Mouse (Mus musculus) gastrocnemius, postnatal 4 days (tissue): ENCODE measurements around the gene Gstm5. TPM values are rescaled to one million over a fixed set of nuclear protein-coding genes. Genes with fewer than 3 reads are reported as not detected.

Experiments used
- DNase-seq, 2 experiments: peaks; one replicate each; pipeline ENCODE4 v3.0.0; 2021 to 2022; ENCODE audit warnings: low spot score in 2 of 2, mixed read lengths in 2 of 2
- total RNA-seq, 2 experiments: library from RNA; stranded (reverse); gene quantifications; 2 replicates each; pipeline ENCODE4 v1.2.3; 2021

Gene Gstm5
- total RNA-seq, 2 experiments from 2014 or later = 49.2 to 51.0 TPM

- no peak for DNase-seq
These were observed 34.1 kb downstream of the Gstm5 start for GRCm38 (mm10) chr3:107929731-107930130.

DNA sequence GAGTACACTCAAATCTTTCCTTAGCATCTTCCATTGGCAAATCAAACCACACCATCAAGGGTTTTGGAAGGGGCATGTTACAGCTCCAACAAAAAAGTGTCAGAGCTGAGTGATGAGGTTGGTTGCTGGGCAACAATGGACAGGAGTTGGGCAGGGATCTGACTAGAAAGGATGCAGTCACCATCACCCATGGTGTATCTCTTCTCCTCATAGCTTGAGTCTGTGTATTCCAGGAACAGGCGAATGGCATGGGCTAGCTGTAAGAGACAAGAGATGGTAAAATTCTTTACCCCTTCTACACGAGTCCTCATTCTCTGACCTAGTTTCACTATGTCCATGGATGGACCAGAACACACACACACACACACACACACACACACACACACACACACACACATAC, 35.5 kb downstream of the Gstm5 start:
- DNase-seq = no peak

DNA sequence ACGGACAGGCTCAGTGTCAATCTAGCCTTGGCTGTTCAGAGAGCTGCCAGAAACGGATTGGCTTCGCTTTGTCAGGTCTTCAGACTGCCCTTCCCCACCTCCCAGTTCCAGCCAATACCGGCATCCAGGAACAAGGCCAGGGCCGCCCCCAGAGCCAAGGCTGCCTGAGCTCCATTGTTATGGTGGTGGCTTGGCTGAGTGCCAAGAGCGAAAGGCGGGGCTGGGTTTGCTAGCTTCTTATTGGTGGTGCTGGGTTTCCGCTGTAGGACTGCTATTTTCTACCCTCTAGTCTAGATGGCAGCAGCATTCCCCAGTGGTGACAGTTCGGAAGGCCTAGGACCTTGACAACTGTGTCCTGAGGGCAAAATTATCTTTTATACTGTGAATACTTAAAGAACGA, 36.0 kb downstream of the Gstm5 start, which contains the start of gene Gstm7:
Gstm7 (minus strand) TSS at position 148 of the 400 bp plus-strand sequence.
- DNase-seq = peak; percentile 91 to 97

DNA sequence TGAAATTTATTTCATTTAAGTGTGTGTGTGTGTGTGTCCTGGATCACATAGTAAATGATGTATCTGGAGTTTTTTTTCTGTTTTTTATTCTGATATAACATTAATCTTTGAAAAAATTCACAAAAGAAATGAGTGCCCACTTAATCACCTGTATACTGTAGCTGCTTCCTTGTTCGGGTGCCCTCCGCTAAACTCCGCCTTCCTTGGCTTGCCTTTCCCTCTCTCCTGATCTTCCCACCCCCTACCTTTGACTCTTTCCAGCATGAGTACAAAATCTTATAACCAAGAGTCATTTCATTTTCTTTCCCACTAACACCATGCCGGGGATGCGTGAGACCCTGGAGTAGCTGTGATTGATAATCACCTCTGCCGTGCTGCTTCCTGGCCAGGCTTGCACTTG, 36.5 kb downstream of the Gstm5 start:
- no peak for DNase-seq

- DNase-seq = no peak
These were observed 39.6 kb downstream of the Gstm5 start for GRCm38 (mm10) chr3:107935268-107935667.

GRCm38 (mm10) chr3:107935888-107936287, 40.3 kb downstream of the Gstm5 start:
- no peak for DNase-seq

- peak; percentile 45 to 53 for DNase-seq
These were observed 43.8 kb downstream of the Gstm5 start for GRCm38 (mm10) chr3:107939403-107939802.

DNA sequence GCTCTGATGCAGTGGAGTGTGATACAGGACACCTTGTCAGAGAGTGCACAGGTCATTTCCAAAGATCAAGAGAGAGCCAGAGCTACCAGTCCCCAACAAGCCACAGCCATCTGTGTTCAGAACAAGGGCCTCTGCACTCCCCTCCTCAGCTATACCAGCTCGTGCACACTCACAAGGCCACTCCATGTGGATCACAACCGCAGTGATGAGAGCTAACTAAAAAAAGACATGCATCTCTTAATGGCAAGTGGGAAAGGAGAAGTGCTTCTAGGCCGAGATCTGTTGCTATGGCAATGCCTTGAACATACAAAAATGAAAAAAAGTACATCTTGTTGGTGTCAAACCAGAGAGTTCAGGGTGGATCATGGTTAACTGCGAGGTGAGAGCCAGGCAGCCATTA, 44.2 kb downstream of the Gstm5 start:
- no peak for DNase-seq

DNA sequence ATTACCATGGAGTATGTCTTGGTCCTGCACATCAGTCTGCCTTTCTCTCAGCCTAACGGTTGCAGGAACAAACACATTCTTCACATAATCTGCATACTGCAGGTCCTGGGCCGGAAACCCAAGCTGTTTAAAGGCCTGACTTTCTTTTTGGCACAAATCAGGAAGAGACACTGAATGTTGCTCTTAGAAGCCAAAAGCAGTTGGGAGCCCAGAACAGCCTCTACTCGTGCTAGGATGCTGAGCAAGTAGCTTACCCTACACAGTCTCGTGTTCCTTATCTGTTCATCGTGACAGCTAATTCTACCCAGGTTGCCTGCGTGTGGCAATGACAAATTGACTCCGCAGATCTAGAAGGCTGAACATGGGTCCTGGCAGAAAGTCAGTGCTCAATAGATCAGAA, 44.9 kb downstream of the Gstm5 start:
- no peak for DNase-seq

DNA sequence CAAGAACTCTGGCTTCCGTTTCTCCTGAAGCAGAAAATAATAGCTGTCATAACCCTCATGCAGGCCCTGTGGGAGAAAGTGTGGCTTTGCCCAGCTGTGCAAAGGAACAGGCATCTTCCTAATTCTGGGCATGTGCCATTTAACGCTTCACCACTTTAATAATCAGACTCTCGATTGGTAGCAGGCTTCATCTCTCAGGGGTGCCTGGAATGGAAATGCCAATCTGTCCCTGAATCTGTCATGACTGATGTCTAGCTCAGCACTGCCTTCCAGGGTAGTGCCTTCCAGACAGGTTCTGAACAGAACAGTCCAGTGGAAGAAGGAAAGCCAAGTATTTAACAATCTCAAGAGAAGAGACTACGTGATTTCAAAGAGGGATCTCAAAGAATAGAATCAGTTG, 45.6 kb downstream of the Gstm5 start:
- DNase-seq = no peak

DNA sequence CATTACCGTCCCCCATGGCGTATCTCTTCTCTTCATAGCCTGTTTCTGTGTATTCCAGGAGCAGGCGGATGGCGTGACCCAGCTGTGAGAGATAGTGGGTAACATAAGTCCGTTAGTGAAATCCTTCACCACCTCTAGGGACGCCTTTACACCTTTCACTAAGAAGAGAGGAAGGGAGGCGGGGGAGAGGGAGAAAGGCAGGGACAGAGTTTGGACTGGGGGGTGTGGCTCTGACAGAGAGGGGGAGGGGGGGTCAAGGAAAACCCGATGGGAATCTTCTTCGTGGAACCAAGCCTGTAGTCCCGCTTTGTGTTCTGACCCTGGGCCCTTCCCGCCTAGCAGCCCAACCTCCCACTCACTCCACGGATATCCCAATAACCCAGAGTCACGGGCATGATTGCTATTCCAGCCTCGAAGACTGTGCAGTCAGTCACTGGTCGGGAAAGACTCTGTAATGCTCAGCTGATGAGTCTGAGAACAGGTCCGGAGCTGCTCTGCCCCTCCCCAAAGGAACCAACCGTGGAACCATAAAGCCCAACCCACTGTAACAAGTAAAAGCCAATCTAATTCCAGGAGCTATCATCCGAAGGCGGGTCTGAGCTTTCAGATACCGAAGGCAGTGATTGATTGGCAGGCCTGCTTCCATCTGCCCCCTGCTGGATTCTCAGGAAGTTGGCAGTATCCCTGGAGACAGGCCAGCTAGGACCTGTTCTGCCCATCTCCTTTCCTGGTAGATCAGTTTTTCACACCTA, 47.8 kb downstream of the Gstm5 start, which contains the start of gene Gstm6:
Gstm6 (minus strand) TSS at position 511 of the 752 bp plus-strand sequence.
- no peak for DNase-seq

GRCm38 (mm10) chr3:107945729-107946128, 50.1 kb downstream of the Gstm5 start:
- no peak for DNase-seq

Other genes with a start within 250 kb of the Gstm5 start
- gene Ahcyl1, start 199.3 kb upstream of the Gstm5 start, total RNA-seq = 10 to 100 TPM; 68.5 to 83.4 TPM
- gene Csf1, start 135.4 kb upstream of the Gstm5 start, total RNA-seq = 10 to 100 TPM; 25.8 to 26.4 TPM
- gene Eps8l3, start 18.6 kb upstream of the Gstm5 start, total RNA-seq = not detected
- 10 to 100 TPM in 1 of 2 experiments, 1 to 10 TPM in 1; 9.0 to 11.4 TPM for gene Gstm7, start 36.0 kb downstream of the Gstm5 start, total RNA-seq
- 1 to 10 TPM; 1.7 to 1.9 TPM for gene Gstm6, start 47.9 kb downstream of the Gstm5 start, total RNA-seq
- gene Gstm3, start 73.5 kb downstream of the Gstm5 start, total RNA-seq = not detected
- gene Gstm2, start 90.6 kb downstream of the Gstm5 start, total RNA-seq = 10 to 100 TPM; 46.5 to 48.8 TPM
- gene Gstm1, start 122.2 kb downstream of the Gstm5 start, total RNA-seq = 10 to 100 TPM; 59.6 to 61.2 TPM
- gene Gstm4, start 149.1 kb downstream of the Gstm5 start, total RNA-seq = 1 to 10 TPM; 7.9 to 9.8 TPM
- gene Ampd2, start 190.8 kb downstream of the Gstm5 start, total RNA-seq = 10 to 100 TPM; 20.2 to 22.2 TPM
- gene Gnat2, start 197.0 kb downstream of the Gstm5 start, total RNA-seq = under 1 TPM; 0.31 to 0.49 TPM